Mouse (Mus musculus): Measurements from ENCODE around the gene Cpsf6. TPM values are rescaled to one million over a fixed set of nuclear protein-coding genes. Genes with fewer than 3 reads are reported as not detected.

Gene Cpsf6
- polyA plus RNA-seq, 1 experiment from 2014 or later = 173 TPM

GRCm38 (mm10) chr10:117342406-117342805, 37.4 kb downstream of the Cpsf6 start:
- 60% methylated on average over 2 of the region's 2 CpGs for WGBS

GRCm38 (mm10) chr10:117341029-117341428, 38.8 kb downstream of the Cpsf6 start:
- no peak overlapping the region for H3K27ac ChIP-seq (ENCODE audit: low read length)
- H3K4me2 ChIP-seq (replicated peaks; ENCODE audit: low read depth, low read length) = no peak overlapping the region
- no peaks in the 10 kb centered on the region for H3K4me1 ChIP-seq (ENCODE audit: control insufficient read depth, insufficient read depth, low read length)
- 72% methylated on average over 4 of the region's 4 CpGs for WGBS
- no peak for ATAC-seq (ENCODE audit: insufficient number of reproducible peaks, insufficient read depth, low FRiP score, low read depth)
- H3K27me3 ChIP-seq (ENCODE audit: control insufficient read depth, insufficient read depth, low read length) = no peaks in the 10 kb centered on the region
- no peak overlapping the region for H3K9ac ChIP-seq (replicated peaks; ENCODE audit: low read depth, low read length)
- H3K9me3 ChIP-seq (ENCODE audit: control insufficient read depth, low read depth, low read length) = no peaks in the 10 kb centered on the region
- no peak overlapping the region for H3K4me3 ChIP-seq (ENCODE audit: low read depth, low read length)
- H3K36me3 ChIP-seq (ENCODE audit: control insufficient read depth, insufficient read depth, low read length) = no peaks in the 10 kb centered on the region; the same call in 1 of the 2 replicates

More at GRCm38 (mm10) chr10:117342406-117342805, 37.4 kb downstream of the Cpsf6 start:
- no peaks in the 10 kb centered on the region for H3K4me1 ChIP-seq (ENCODE audit: control insufficient read depth, insufficient read depth, low read length)
- H3K9ac ChIP-seq (replicated peaks; ENCODE audit: low read depth, low read length) = no peak overlapping the region
- no peaks in the 10 kb centered on the region for H3K27me3 ChIP-seq (ENCODE audit: control insufficient read depth, insufficient read depth, low read length)
- no peaks in the 10 kb centered on the region for H3K9me3 ChIP-seq (ENCODE audit: control insufficient read depth, low read depth, low read length)
- peaks cover 5% of the 10 kb centered on the region for H3K36me3 ChIP-seq (ENCODE audit: control insufficient read depth, insufficient read depth, low read length)
- no peak overlapping the region for H3K4me2 ChIP-seq (replicated peaks; ENCODE audit: low read depth, low read length)
- ATAC-seq (ENCODE audit: insufficient number of reproducible peaks, insufficient read depth, low FRiP score, low read depth) = no peak
- H3K27ac ChIP-seq (ENCODE audit: low read length) = no peak overlapping the region
- no peak overlapping the region for H3K4me3 ChIP-seq (ENCODE audit: low read depth, low read length)

- no peak overlapping the region for H3K27ac ChIP-seq (ENCODE audit: low read length)
- no peak overlapping the region for H3K9ac ChIP-seq (replicated peaks; ENCODE audit: low read depth, low read length)
- H3K9me3 ChIP-seq (ENCODE audit: control insufficient read depth, low read depth, low read length) = no peaks in the 10 kb centered on the region
- ATAC-seq (ENCODE audit: insufficient number of reproducible peaks, insufficient read depth, low FRiP score, low read depth) = no peak
- H3K4me1 ChIP-seq (ENCODE audit: control insufficient read depth, insufficient read depth, low read length) = 0 out of 2 replicates have a peak, but pooled peaks cover 4% of the 10 kb centered on the region
- no peaks in the 10 kb centered on the region for H3K27me3 ChIP-seq (ENCODE audit: control insufficient read depth, insufficient read depth, low read length)
- WGBS = 76% methylated on average over 7 of the region's 7 CpGs
- H3K36me3 ChIP-seq (ENCODE audit: control insufficient read depth, insufficient read depth, low read length) = no peaks in the 10 kb centered on the region; the same call in 1 of the 2 replicates
- no peak overlapping the region for H3K4me3 ChIP-seq (ENCODE audit: low read depth, low read length)
- no peak overlapping the region for H3K4me2 ChIP-seq (replicated peaks; ENCODE audit: low read depth, low read length)
These were observed 40.6 kb downstream of the Cpsf6 start for GRCm38 (mm10) chr10:117339241-117339640.

- no peak for ATAC-seq (ENCODE audit: insufficient number of reproducible peaks, insufficient read depth, low FRiP score, low read depth)
These were observed 41.9 kb downstream of the Cpsf6 start for GRCm38 (mm10) chr10:117337946-117338345.

GRCm38 (mm10) chr10:117335649-117336048, 44.2 kb downstream of the Cpsf6 start:
- 36% methylated on average over 4 of the region's 4 CpGs for WGBS
- Histone ChIP-seq H3K36me3 (ENCODE audit: control insufficient read depth, insufficient read depth, low read length) (no peaks in the 10 kb centered on the region), H3K4me2 (replicated peaks; ENCODE audit: low read depth, low read length) (no peak overlapping the region), H3K9ac (replicated peaks; ENCODE audit: low read depth, low read length) (no peak overlapping the region), H3K4me3 (ENCODE audit: low read depth, low read length) (no peak overlapping the region), H3K27ac (ENCODE audit: low read length) (no peak overlapping the region), H3K27me3 (ENCODE audit: control insufficient read depth, insufficient read depth, low read length) (no peaks in the 10 kb centered on the region), H3K9me3 (ENCODE audit: control insufficient read depth, low read depth, low read length) (no peaks in the 10 kb centered on the region), H3K4me1 (ENCODE audit: control insufficient read depth, insufficient read depth, low read length) (0 out of 2 replicates have a peak, but pooled peaks cover 4% of the 10 kb centered on the region)
- ATAC-seq (ENCODE audit: insufficient number of reproducible peaks, insufficient read depth, low FRiP score, low read depth) = peak; percentile 62; the same call in 1 of the 2 replicates

More at GRCm38 (mm10) chr10:117337946-117338345, 41.9 kb downstream of the Cpsf6 start:
- no peak overlapping the region for H3K4me3 ChIP-seq (ENCODE audit: low read depth, low read length)
- no peak overlapping the region for H3K9ac ChIP-seq (replicated peaks; ENCODE audit: low read depth, low read length)
- no peaks in the 10 kb centered on the region for H3K27me3 ChIP-seq (ENCODE audit: control insufficient read depth, insufficient read depth, low read length)
- 0 out of 2 replicates have a peak, but pooled peaks cover 4% of the 10 kb centered on the region for H3K4me1 ChIP-seq (ENCODE audit: control insufficient read depth, insufficient read depth, low read length)
- no peak overlapping the region for H3K4me2 ChIP-seq (replicated peaks; ENCODE audit: low read depth, low read length)
- H3K9me3 ChIP-seq (ENCODE audit: control insufficient read depth, low read depth, low read length) = no peaks in the 10 kb centered on the region
- no peak overlapping the region for H3K27ac ChIP-seq (ENCODE audit: low read length)
- H3K36me3 ChIP-seq (ENCODE audit: control insufficient read depth, insufficient read depth, low read length) = no peaks in the 10 kb centered on the region; the same call in 1 of the 2 replicates

GRCm38 (mm10) chr10:117330521-117330920, 49.3 kb downstream of the Cpsf6 start:
- no peak for ATAC-seq (ENCODE audit: insufficient number of reproducible peaks, insufficient read depth, low FRiP score, low read depth)
- Histone ChIP-seq H3K9ac (replicated peaks; ENCODE audit: low read depth, low read length) (no peak overlapping the region), H3K27ac (ENCODE audit: low read length) (no peak overlapping the region), H3K4me2 (replicated peaks; ENCODE audit: low read depth, low read length) (no peak overlapping the region), H3K4me3 (ENCODE audit: low read depth, low read length) (no peak overlapping the region), H3K36me3 (ENCODE audit: control insufficient read depth, insufficient read depth, low read length) (no peaks in the 10 kb centered on the region), H3K4me1 (ENCODE audit: control insufficient read depth, insufficient read depth, low read length) (0 out of 2 replicates have a peak, but pooled peaks cover 1% of the 10 kb centered on the region), H3K27me3 (ENCODE audit: control insufficient read depth, insufficient read depth, low read length) (no peaks in the 10 kb centered on the region), H3K9me3 (ENCODE audit: control insufficient read depth, low read depth, low read length) (no peaks in the 10 kb centered on the region)
- WGBS = 74% methylated on average over 5 of the region's 5 CpGs

- H3K9me3 ChIP-seq (ENCODE audit: control insufficient read depth, low read depth, low read length) = no peaks in the 10 kb centered on the region
- ATAC-seq (ENCODE audit: insufficient number of reproducible peaks, insufficient read depth, low FRiP score, low read depth) = no peak
- no peak overlapping the region for H3K4me2 ChIP-seq (replicated peaks; ENCODE audit: low read depth, low read length)
- no peak overlapping the region for H3K27ac ChIP-seq (ENCODE audit: low read length)
- no peak overlapping the region for H3K4me3 ChIP-seq (ENCODE audit: low read depth, low read length)
- no peaks in the 10 kb centered on the region for H3K36me3 ChIP-seq (ENCODE audit: control insufficient read depth, insufficient read depth, low read length)
- WGBS = 86% methylated on average over 7 of the region's 7 CpGs
- no peaks in the 10 kb centered on the region for H3K4me1 ChIP-seq (ENCODE audit: control insufficient read depth, insufficient read depth, low read length)
- H3K27me3 ChIP-seq (ENCODE audit: control insufficient read depth, insufficient read depth, low read length) = no peaks in the 10 kb centered on the region
- H3K9ac ChIP-seq (replicated peaks; ENCODE audit: low read depth, low read length) = no peak overlapping the region
These were observed 56.0 kb downstream of the Cpsf6 start for GRCm38 (mm10) chr10:117323782-117324181.

GRCm38 (mm10) chr10:117322630-117323029, 57.2 kb downstream of the Cpsf6 start:
- Histone ChIP-seq H3K36me3 (ENCODE audit: control insufficient read depth, insufficient read depth, low read length) (no peaks in the 10 kb centered on the region), H3K4me2 (replicated peaks; ENCODE audit: low read depth, low read length) (no peak overlapping the region), H3K9me3 (ENCODE audit: control insufficient read depth, low read depth, low read length) (no peaks in the 10 kb centered on the region), H3K4me3 (ENCODE audit: low read depth, low read length) (no peak overlapping the region), H3K9ac (replicated peaks; ENCODE audit: low read depth, low read length) (no peak overlapping the region), H3K27ac (ENCODE audit: low read length) (no peak overlapping the region), H3K4me1 (ENCODE audit: control insufficient read depth, insufficient read depth, low read length) (no peaks in the 10 kb centered on the region), H3K27me3 (ENCODE audit: control insufficient read depth, insufficient read depth, low read length) (no peaks in the 10 kb centered on the region)
- ATAC-seq (ENCODE audit: insufficient number of reproducible peaks, insufficient read depth, low FRiP score, low read depth) = no peak
- WGBS = 93% methylated on average over 5 of the region's 5 CpGs

- Histone ChIP-seq H3K4me2 (replicated peaks; ENCODE audit: low read depth, low read length) (no peak overlapping the region), H3K9me3 (ENCODE audit: control insufficient read depth, low read depth, low read length) (no peaks in the 10 kb centered on the region), H3K27me3 (ENCODE audit: control insufficient read depth, insufficient read depth, low read length) (no peaks in the 10 kb centered on the region), H3K27ac (ENCODE audit: low read length) (no peak overlapping the region), H3K4me1 (ENCODE audit: control insufficient read depth, insufficient read depth, low read length) (no peaks in the 10 kb centered on the region), H3K9ac (replicated peaks; ENCODE audit: low read depth, low read length) (no peak overlapping the region), H3K36me3 (ENCODE audit: control insufficient read depth, insufficient read depth, low read length) (no peaks in the 10 kb centered on the region), H3K4me3 (ENCODE audit: low read depth, low read length) (no peak overlapping the region)
- no peak for ATAC-seq (ENCODE audit: insufficient number of reproducible peaks, insufficient read depth, low FRiP score, low read depth)
- WGBS = 77% methylated on average over 3 of the region's 3 CpGs
These were observed 59.2 kb downstream of the Cpsf6 start for GRCm38 (mm10) chr10:117320571-117320981.
